Mouse (Mus musculus) gastrocnemius, postnatal 25 days (tissue): ENCODE measurements around the gene Pcnx2. TPM values are rescaled to one million over a fixed set of nuclear protein-coding genes. Genes with fewer than 3 reads are reported as not detected.

Experiments
- DNase-seq: peaks from one replicate; pipeline ENCODE4 v3.0.0; 2022
- total RNA-seq, 2 experiments: library from RNA; stranded (reverse); gene quantifications; 1 replicate in 1 of 2; 2 replicates in 1 of 2; pipeline ENCODE4 v1.2.3; 2021

The Pcnx2 gene
- total RNA-seq, 2 experiments from 2014 or later, result 0.29 to 0.41 TPM

- DNase-seq, result no peak
These were observed 141.6 kb downstream of the Pcnx2 start for GRCm38 (mm10) chr8:125756391-125757105.

GRCm38 (mm10) chr8:125755896-125756295 is 142.2 kb downstream of the Pcnx2 start:
- DNase-seq, result no peak

GRCm38 (mm10) chr8:125750846-125751245 is 147.3 kb downstream of the Pcnx2 start:
- DNase-seq, result no peak

- DNase-seq, result no peak
These were observed 150.7 kb downstream of the Pcnx2 start for GRCm38 (mm10) chr8:125747390-125747789.

- DNase-seq, result no peak
These were observed 153.1 kb downstream of the Pcnx2 start for GRCm38 (mm10) chr8:125744914-125745576.

- DNase-seq, result no peak
These were observed 155.7 kb downstream of the Pcnx2 start for GRCm38 (mm10) chr8:125742406-125742805.

- DNase-seq, result no peak
These were observed 156.3 kb downstream of the Pcnx2 start for GRCm38 (mm10) chr8:125741855-125742254.

- no peak for DNase-seq
These were observed 156.7 kb downstream of the Pcnx2 start for GRCm38 (mm10) chr8:125741377-125741776.

- DNase-seq, result no peak
These were observed 157.5 kb downstream of the Pcnx2 start for GRCm38 (mm10) chr8:125740655-125741054.

GRCm38 (mm10) chr8:125738956-125739355 is 159.2 kb downstream of the Pcnx2 start:
- DNase-seq, result no peak

- DNase-seq, result peak; percentile 85
These were observed 163.9 kb downstream of the Pcnx2 start for GRCm38 (mm10) chr8:125733964-125734956.

GRCm38 (mm10) chr8:125729746-125730145 is 168.4 kb downstream of the Pcnx2 start, which contains the start of gene Ntpcr:
TSS of gene Ntpcr (plus strand) at chr8:125729963.
- DNase-seq, result no peak

GRCm38 (mm10) chr8:125727797-125728196 is 170.3 kb downstream of the Pcnx2 start:
- DNase-seq, result no peak

GRCm38 (mm10) chr8:125726986-125727385 is 171.1 kb downstream of the Pcnx2 start:
- no peak for DNase-seq

GRCm38 (mm10) chr8:125726143-125726542 is 172.0 kb downstream of the Pcnx2 start:
- no peak for DNase-seq

GRCm38 (mm10) chr8:125725037-125725820 is 172.9 kb downstream of the Pcnx2 start:
- no peak for DNase-seq

- DNase-seq, result no peak
These were observed 174.7 kb downstream of the Pcnx2 start for GRCm38 (mm10) chr8:125723437-125723836.

- peak; percentile 75 for DNase-seq
These were observed 175.4 kb downstream of the Pcnx2 start for GRCm38 (mm10) chr8:125722675-125723074.

- DNase-seq, result no peak
These were observed 179.2 kb downstream of the Pcnx2 start for GRCm38 (mm10) chr8:125718914-125719313.

GRCm38 (mm10) chr8:125716613-125717012 is 181.5 kb downstream of the Pcnx2 start:
- DNase-seq, result no peak

GRCm38 (mm10) chr8:125716211-125716610 is 181.9 kb downstream of the Pcnx2 start:
- DNase-seq, result no peak

- no peak for DNase-seq
These were observed 186.6 kb downstream of the Pcnx2 start for GRCm38 (mm10) chr8:125711514-125711913.
